In genomic region chr3:22306624-22307023, GRCm38 (mm10) we compare ENCODE assay signal across 8 mouse cellular contexts.
DNase-seq lines count a peak whose midpoint lies in the region; ATAC-seq and TF ChIP-seq lines count a peak whose summit lies in the region.

No protein-coding gene starts in this region.

- no peaks in the 10 kb centered on the region for H3K36me3 ChIP-seq in heart, embryonic 11.5 days (ENCODE audit: control insufficient read depth, insufficient read depth, low read length)
- no peaks in the 10 kb centered on the region for H3K36me3 ChIP-seq in G1E (replicated peaks)

- H3K27me3 ChIP-seq in heart, embryonic 11.5 days (ENCODE audit: control insufficient read depth, insufficient read depth, low read length) = no peaks in the 10 kb centered on the region
- H3K27me3 ChIP-seq in G1E (ENCODE audit: insufficient read depth, low read length) = peaks cover 2% of the 10 kb centered on the region; the same call in 1 of the 2 replicates

- no peaks in the 10 kb centered on the region for H3K4me1 ChIP-seq in heart, embryonic 11.5 days (ENCODE audit: control insufficient read depth, insufficient read depth, low read length)
- no peaks in the 10 kb centered on the region for H3K4me1 ChIP-seq in G1E (ENCODE audit: insufficient read depth, low read depth, low read length)

- H3K9me3 ChIP-seq in heart, embryonic 11.5 days (replicated peaks; ENCODE audit: control insufficient read depth, low read length) = no peaks in the 10 kb centered on the region
- no peaks in the 10 kb centered on the region for H3K9me3 ChIP-seq in G1E (replicated peaks)

- H3K4me3 ChIP-seq in heart, embryonic 11.5 days (ENCODE audit: low read depth, low read length) = no peak overlapping the region
- H3K4me3 ChIP-seq in G1E (ENCODE audit: low read depth, low read length) = no peak overlapping the region

- intact Hi-C loops in heart, postnatal 10 days (cut with DNase I) = loop anchor here (5.0 kb wide), 1 partner anchor 1714 kb away; no protein-coding TSS in a partner anchor

- H3K27ac ChIP-seq in heart, embryonic 11.5 days (ENCODE audit: low read depth, low read length) = no peak overlapping the region

- ATAC-seq in heart, embryonic 11.5 days (replicated peaks; ENCODE audit: insufficient number of reproducible peaks, low FRiP score, low TSS enrichment) = no peak
- no peak for ATAC-seq in G1E (ENCODE audit: extremely low read depth, insufficient number of reproducible peaks, low FRiP score, poor library complexity, severe bottlenecking)

- WGBS in heart, embryonic 11.5 days (ENCODE audit: insufficient replicate concordance) = 70% methylated on average over 4 of the region's 4 CpGs

- H3K4me2 ChIP-seq in heart, embryonic 11.5 days = no peak overlapping the region

- peak; percentile 4 to 11 for DNase-seq in heart, postnatal 10 days
- peak; percentile 21 for DNase-seq in 3T3-L1 (ENCODE audit: low read depth, low spot score)
- DNase-seq in G1E (ENCODE audit: low spot score) = no peak
- DNase-seq in induced T-regulatory cell, adult 2 months (ENCODE audit: low read depth) = peak; percentile 46
- no peak for DNase-seq in right cerebral cortex, postnatal 4 days
- no peak for DNase-seq in left cerebral cortex, adult 9 months (ENCODE audit: low spot score in 2 of 2)
- DNase-seq in layer of hippocampus, adult 9-11 months = no peak

- no peak overlapping the region for H3K9ac ChIP-seq in heart, embryonic 11.5 days (ENCODE audit: low read depth, low read length)

- TF ChIP-seq CTCF in G1E (IDR thresholded peaks at IDR 0.05; ENCODE audit: low read depth, low read length) = peak; percentile 19; the same call in 1 of the 2 replicates

Comparison
In these comparisons a context has a peak if more than half of its experiments do, and no peak if none do; other contexts are left out.
1. DNase-seq: peak in heart, postnatal 10 days (2 of 2), 3T3-L1 (single experiment) and induced T-regulatory cell, adult 2 months (single experiment); none in G1E (single experiment), right cerebral cortex, postnatal 4 days (single experiment), left cerebral cortex, adult 9 months (0 of 2) and layer of hippocampus, adult 9-11 months (single experiment).